Comparison of ENCODE assay signal across 8 mouse cellular contexts in genomic region chr5:76588551-76589283, GRCm38 (mm10). TPM values are rescaled to one million over a fixed set of nuclear protein-coding genes. Genes with fewer than 3 reads are reported as not detected.
DNase-seq lines count a peak whose midpoint lies in the region; ATAC-seq and TF ChIP-seq lines count a peak whose summit lies in the region.

Gene Cep135, plus strand, starts transcription at chr5:76588698.

- peak within 1 kb of the TSS; percentile 68 for H3K4me3 ChIP-seq in bone marrow macrophage, adult 2 months (ENCODE audit: insufficient read depth, low read length)
- H3K4me3 ChIP-seq in embryonic facial prominence, embryonic 15.5 days (replicated peaks): peak within 1 kb of the TSS; percentile 67
- peak within 1 kb of the TSS; percentile 88 for H3K4me3 ChIP-seq in kidney, embryonic 14.5 days (ENCODE audit: low read length)

- ATAC-seq in embryonic facial prominence, embryonic 15.5 days (ENCODE audit: insufficient number of reproducible peaks, low FRiP score, low TSS enrichment, low read depth): peak; percentile 95
- peak; percentile 98 for ATAC-seq in kidney, embryonic 14.5 days (ENCODE audit: low FRiP score, low TSS enrichment)

- H3K27me3 ChIP-seq in embryonic facial prominence, embryonic 15.5 days: no peaks in the 10 kb centered on the region
- H3K27me3 ChIP-seq in kidney, embryonic 14.5 days (ENCODE audit: control insufficient read depth, insufficient read depth, low read length): no peaks in the 10 kb centered on the region

- H3K4me1 ChIP-seq in bone marrow macrophage, adult 2 months (ENCODE audit: control insufficient read depth, insufficient read depth, low read length): peaks cover 5% of the 10 kb centered on the region
- 0 out of 2 replicates have a peak, but pooled peaks cover 11% of the 10 kb centered on the region for H3K4me1 ChIP-seq in embryonic facial prominence, embryonic 15.5 days
- H3K4me1 ChIP-seq in kidney, embryonic 14.5 days (ENCODE audit: control insufficient read depth, insufficient read depth, low read length): 0 out of 2 replicates have a peak, but pooled peaks cover 3% of the 10 kb centered on the region

- TF ChIP-seq CTCF in bone marrow macrophage, adult 2 months (IDR thresholded peaks at IDR 0.05; ENCODE audit: low read depth, low read length): peak; percentile 61

- peak within 1 kb of the TSS; percentile 82 for H3K27ac ChIP-seq in bone marrow macrophage, adult 2 months (ENCODE audit: insufficient read depth, low read depth, low read length)
- H3K27ac ChIP-seq in embryonic facial prominence, embryonic 15.5 days (replicated peaks): peak within 1 kb of the TSS; percentile 88
- H3K27ac ChIP-seq in kidney, embryonic 14.5 days (ENCODE audit: low read depth, low read length): peak within 1 kb of the TSS; percentile 82

- H3K36me3 ChIP-seq in embryonic facial prominence, embryonic 15.5 days: peaks cover 17% of the 10 kb centered on the region
- H3K36me3 ChIP-seq in kidney, embryonic 14.5 days (ENCODE audit: control insufficient read depth, insufficient read depth, low read length): peaks cover 19% of the 10 kb centered on the region

- DNase-seq in B cell, adult 2 months: peak; percentile 90
- peak; percentile 85 to 86 for DNase-seq in heart, adult 9 months (ENCODE audit: low spot score in 2 of 2)
- DNase-seq in liver: peak; percentile 95
- peak; percentile 45 to 77 for DNase-seq in monocyte, adult 2 months (ENCODE audit: low read depth in 1 of 2, low spot score in 2 of 2)
- DNase-seq in spleen, postnatal 14 days (ENCODE audit: low spot score in 2 of 2): peak; percentile 84 to 91

- no peaks in the 10 kb centered on the region for H3K9me3 ChIP-seq in embryonic facial prominence, embryonic 15.5 days (replicated peaks)
- H3K9me3 ChIP-seq in kidney, embryonic 14.5 days (ENCODE audit: control insufficient read depth, low read length): no peaks in the 10 kb centered on the region

- WGBS in embryonic facial prominence, embryonic 15.5 days: under 1% methylated on average over 89 of the region's 92 CpGs
- WGBS in kidney, embryonic 14.5 days: under 1% methylated on average over 82 of the region's 92 CpGs

- peak within 1 kb of the TSS; percentile 64 for H3K4me2 ChIP-seq in embryonic facial prominence, embryonic 15.5 days (replicated peaks)
- H3K4me2 ChIP-seq in kidney, embryonic 14.5 days (replicated peaks; ENCODE audit: low read depth, low read length): peak within 1 kb of the TSS; percentile 50

- no peak for TF ChIP-seq POLR2A in bone marrow macrophage, adult 2 months (IDR thresholded peaks at IDR 0.05; ENCODE audit: borderline replicate concordance, low read depth, low read length)

- peak within 1 kb of the TSS; percentile 58 for H3K9ac ChIP-seq in embryonic facial prominence, embryonic 15.5 days
- peak within 1 kb of the TSS; percentile 90 for H3K9ac ChIP-seq in kidney, embryonic 14.5 days (ENCODE audit: low read depth, low read length)

RNA-seq across cellular contexts. Expression of gene Cep135, which starts in this region (rescaled TPM):
- polyA plus RNA-seq in bone marrow macrophage, adult 2 months (2012; ENCODE audit: insufficient read depth, insufficient read length, missing spikeins): 8.7 and 9.2 TPM in 2 replicates
- polyA plus RNA-seq in embryonic facial prominence, embryonic 15.5 days (2015; fragmentation: Nextera tagmentation; extraction: Ambion mirVana): 7.2 and 8.0 TPM in 2 replicates
- polyA plus RNA-seq in kidney, embryonic 14.5 days (2014; fragmentation: Nextera tagmentation; extraction: Ambion mirVana): 6.4 and 10.1 TPM in 2 replicates

Comparison
In these comparisons a context has a peak if more than half of its experiments do, and no peak if none do; other contexts are left out.
1. Peak in every context shown above with its lines: DNase-seq, ATAC-seq, H3K4me3 ChIP-seq and H3K27ac ChIP-seq.